Mouse (Mus musculus) intestine, embryonic 15.5 days (tissue): Measurements from ENCODE around the gene Chst8. TPM values are rescaled to one million over a fixed set of nuclear protein-coding genes. Genes with fewer than 3 reads are reported as not detected.

Experiments
- ATAC-seq: fragments of 200-750 bp; cut with Nextera tagmentation; 2 replicates; pipeline ENCODE4 v1.8.0; 2017; ENCODE audit warnings: moderate TSS enrichment, moderate library complexity
- H3K27ac ChIP-seq: fragments of 300-500 bp; sonication (generic); 2 replicates; pipeline ENCODE4 v1.5.1; 2015; ENCODE audit warnings: mild to moderate bottlenecking, inconsistent platforms
- H3K27me3 ChIP-seq: fragments of 300-500 bp; sonication (generic); replicated peaks from 2 replicates; pipeline ENCODE4 v1.6.1; 2015; ENCODE audit warnings: inconsistent platforms
- H3K36me3 ChIP-seq: fragments of 300-500 bp; sonication (generic); 2 replicates; pipeline ENCODE4 v1.6.1; 2015; ENCODE audit warnings: inconsistent platforms
- H3K4me1 ChIP-seq: fragments of 300-500 bp; sonication (generic); replicated peaks from 2 replicates; pipeline ENCODE4 v1.6.1; 2015; ENCODE audit warnings: inconsistent platforms
- H3K4me2 ChIP-seq: fragments of 300-500 bp; sonication (generic); replicated peaks from 2 replicates; pipeline ENCODE4 v1.6.1; 2015; ENCODE audit warnings: mild to moderate bottlenecking, inconsistent platforms
- H3K4me3 ChIP-seq: fragments of 300-500 bp; sonication (generic); replicated peaks from 2 replicates; pipeline ENCODE4 v1.5.1; 2015; ENCODE audit warnings: inconsistent platforms
- H3K9ac ChIP-seq: fragments of 300-500 bp; sonication (generic); 2 replicates; pipeline ENCODE4 v1.6.1; 2015; ENCODE audit warnings: inconsistent platforms
- H3K9me3 ChIP-seq: fragments of 300-500 bp; sonication (generic); 2 replicates; pipeline ENCODE4 v1.6.1; 2016; ENCODE audit warnings: inconsistent platforms
- WGBS: fragments of 180-500 bp; shearing (Covaris S2); methylation state at CpG from one replicate; pipeline ENCODE4 v1.1.7; 2015; 5-methylcytosine and 5-hydroxymethylcytosine counted together
- polyA plus RNA-seq: library from polyadenylated mRNA; unstranded; fragments of >200 nt; fragmentation: Nextera tagmentation; extraction: Ambion mirVana; gene quantifications from 2 replicates; pipeline ENCODE4 v1.2.1, GENCODE M21; 2015

Chst8 gene
- polyA plus RNA-seq, 1 experiment from 2014 or later: 3.2 TPM

DNA sequence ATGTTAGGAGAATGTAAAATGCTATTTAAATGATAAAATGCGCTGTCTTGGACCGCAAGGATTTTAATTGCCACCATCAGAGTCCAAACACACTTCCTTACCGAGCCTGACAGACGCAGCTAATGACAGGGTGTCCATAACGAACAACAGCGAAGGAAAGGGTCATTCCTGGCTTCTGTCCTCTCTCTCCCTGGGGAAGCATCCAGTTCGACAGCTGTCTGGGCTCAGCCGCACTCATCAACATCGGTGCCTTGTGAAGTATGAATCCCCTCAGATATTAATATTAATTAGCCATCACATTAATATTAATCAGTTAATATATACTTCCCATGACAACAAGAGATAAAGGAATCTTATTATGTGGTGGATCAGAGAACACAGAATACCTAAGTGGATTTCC lies 117.6 kb downstream of the Chst8 start:
- Histone ChIP-seq H3K9me3 (no peaks in the 10 kb centered on the region), H3K4me1 (no peaks in the 10 kb centered on the region), H3K4me2 (no peak overlapping the region), H3K36me3 (no peaks in the 10 kb centered on the region), H3K27ac (no peak overlapping the region), H3K4me3 (no peak overlapping the region), H3K27me3 (no peaks in the 10 kb centered on the region), H3K9ac (no peak overlapping the region)
- 66% methylated on average over 9 of the region's 9 CpGs for WGBS
- no peak for ATAC-seq

DNA sequence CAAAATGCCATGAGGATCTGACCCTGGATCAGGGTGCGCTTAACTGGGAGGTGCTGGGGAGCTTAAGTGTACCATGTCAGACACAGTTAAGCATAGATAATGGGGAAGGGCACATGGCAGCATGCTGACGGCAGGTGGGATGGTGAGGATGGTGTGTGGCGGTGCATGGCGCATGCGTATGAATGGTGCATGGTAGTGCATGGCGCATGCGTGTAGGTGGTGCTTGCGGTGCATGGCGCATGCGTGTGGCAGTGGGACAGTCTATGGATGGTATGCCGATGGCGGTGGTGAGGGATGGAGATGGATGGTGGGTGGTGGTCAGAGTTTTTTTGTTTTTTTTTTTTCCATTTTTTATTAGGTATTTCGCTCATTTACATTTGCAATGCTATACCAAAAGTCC lies 118.6 kb downstream of the Chst8 start:
- H3K4me2 ChIP-seq: no peak overlapping the region
- ATAC-seq: no peak
- WGBS: 95% methylated on average over 13 of the region's 13 CpGs
- no peak overlapping the region for H3K4me3 ChIP-seq
- H3K27me3 ChIP-seq: no peaks in the 10 kb centered on the region
- no peaks in the 10 kb centered on the region for H3K36me3 ChIP-seq
- H3K4me1 ChIP-seq: 0 out of 2 replicates have a peak, but pooled peaks cover 6% of the 10 kb centered on the region
- no peak overlapping the region for H3K9ac ChIP-seq
- no peak overlapping the region for H3K27ac ChIP-seq
- H3K9me3 ChIP-seq: no peaks in the 10 kb centered on the region

DNA sequence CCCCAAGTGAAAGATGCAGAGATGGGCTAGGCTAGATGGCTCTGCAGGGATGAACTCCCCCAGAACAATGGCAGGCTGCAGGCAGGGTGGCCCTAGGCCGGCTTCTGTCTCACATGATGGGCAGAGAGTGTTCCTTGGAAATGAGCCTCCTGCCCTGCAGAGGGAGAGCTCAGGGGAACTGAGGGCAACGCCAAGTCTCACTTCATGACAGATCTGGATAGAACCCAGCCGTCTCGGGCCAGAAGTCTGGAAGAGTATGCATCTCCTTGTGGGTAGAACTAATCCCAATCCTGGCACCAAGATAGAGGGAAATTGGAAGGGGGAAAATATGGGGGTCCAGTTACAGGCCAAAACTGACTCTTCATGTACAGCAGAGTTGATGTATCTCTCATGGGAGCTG lies 119.4 kb downstream of the Chst8 start:
- no peak overlapping the region for H3K4me2 ChIP-seq
- 69% methylated on average over 4 of the region's 4 CpGs for WGBS
- 0 out of 2 replicates have a peak, but pooled peaks cover 10% of the 10 kb centered on the region for H3K4me1 ChIP-seq
- H3K9me3 ChIP-seq: no peaks in the 10 kb centered on the region
- no peak overlapping the region for H3K4me3 ChIP-seq
- H3K27ac ChIP-seq: no peak overlapping the region
- H3K9ac ChIP-seq: no peak overlapping the region
- no peaks in the 10 kb centered on the region for H3K27me3 ChIP-seq
- ATAC-seq: no peak
- no peaks in the 10 kb centered on the region for H3K36me3 ChIP-seq

DNA sequence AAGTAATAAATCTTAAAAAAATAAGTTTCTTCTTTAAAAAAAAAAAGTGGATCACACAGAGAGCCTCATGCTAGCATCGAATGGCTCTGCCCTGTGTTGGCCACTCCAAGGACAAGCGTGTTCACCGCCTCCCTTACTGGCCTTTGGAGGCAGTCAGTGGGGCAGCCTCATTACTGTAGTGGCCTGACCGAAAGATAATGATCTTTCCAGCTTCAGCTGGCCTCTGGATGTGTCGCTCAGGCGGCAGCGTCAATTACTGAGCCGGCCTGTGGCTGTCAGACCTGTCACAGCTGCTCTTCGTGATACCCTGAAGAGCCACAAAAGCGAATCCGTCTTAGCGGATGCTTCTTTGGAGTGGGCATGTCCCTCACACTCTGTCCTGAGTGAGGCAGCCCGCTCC lies 122.4 kb downstream of the Chst8 start:
- WGBS: 70% methylated on average over 13 of the region's 13 CpGs
- Histone ChIP-seq H3K4me3 (no peak overlapping the region), H3K9me3 (no peaks in the 10 kb centered on the region), H3K27ac (no peak overlapping the region), H3K4me1 (peaks cover 11% of the 10 kb centered on the region; the same call in 1 of the 2 replicates), H3K27me3 (no peaks in the 10 kb centered on the region), H3K9ac (no peak overlapping the region), H3K36me3 (no peaks in the 10 kb centered on the region), H3K4me2 (no peak overlapping the region)
- ATAC-seq: no peak

DNA sequence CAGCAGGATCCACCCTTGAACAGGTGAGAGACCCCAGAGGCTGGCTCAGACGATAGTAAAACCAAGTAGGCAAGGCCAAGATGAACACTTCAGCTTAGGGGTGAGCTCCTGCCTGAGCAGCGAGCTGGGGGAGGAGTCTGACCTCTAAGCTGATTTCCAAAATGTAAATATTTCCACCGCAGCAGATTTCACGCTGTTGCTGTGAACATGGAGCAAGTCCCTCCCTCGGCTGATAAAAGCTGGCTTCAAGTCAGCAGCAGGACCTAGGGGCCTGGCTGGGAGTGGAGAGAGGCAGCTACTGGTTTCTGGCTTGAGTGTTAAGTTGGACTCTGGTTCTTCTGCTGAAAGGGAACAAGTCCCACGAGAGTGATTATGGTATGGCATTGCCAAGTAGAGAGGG lies 123.5 kb downstream of the Chst8 start:
- no peaks in the 10 kb centered on the region for H3K9me3 ChIP-seq
- H3K4me2 ChIP-seq: no peak overlapping the region
- 13% methylated on average over 6 of the region's 6 CpGs for WGBS
- H3K4me1 ChIP-seq: peaks cover 11% of the 10 kb centered on the region; the same call in 1 of the 2 replicates
- no peak overlapping the region for H3K27ac ChIP-seq
- no peak overlapping the region for H3K4me3 ChIP-seq
- ATAC-seq: peak; percentile 29; the same call in 1 of the 2 replicates
- no peaks in the 10 kb centered on the region for H3K36me3 ChIP-seq
- no peak overlapping the region for H3K9ac ChIP-seq
- no peaks in the 10 kb centered on the region for H3K27me3 ChIP-seq

DNA sequence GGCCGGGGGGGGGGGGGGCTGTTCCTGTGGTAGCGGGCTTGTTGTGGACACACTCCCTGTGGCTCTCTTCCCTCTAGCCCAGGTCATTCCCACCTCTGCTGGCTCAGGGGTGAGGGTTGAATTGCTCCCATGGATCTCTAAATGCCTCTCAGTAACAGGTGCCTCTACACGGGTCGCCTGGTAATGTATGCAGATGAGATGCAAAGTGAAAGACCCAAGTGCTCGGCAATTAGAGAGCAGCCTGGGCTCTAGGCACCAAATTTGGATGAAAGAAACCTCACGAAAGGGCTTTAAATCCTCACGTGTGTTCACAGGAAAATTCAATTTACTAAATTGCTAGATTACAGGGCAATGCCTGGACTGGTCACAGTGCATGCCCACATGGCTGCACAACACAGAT lies 126.7 kb downstream of the Chst8 start:
- Histone ChIP-seq H3K27me3 (0 out of 2 replicates have a peak, but pooled peaks cover 2% of the 10 kb centered on the region), H3K4me3 (no peak overlapping the region), H3K27ac (no peak overlapping the region), H3K9me3 (no peaks in the 10 kb centered on the region), H3K4me2 (no peak overlapping the region), H3K36me3 (no peaks in the 10 kb centered on the region), H3K4me1 (peaks cover 11% of the 10 kb centered on the region; the same call in 1 of the 2 replicates), H3K9ac (no peak overlapping the region)
- peak; percentile 8; the same call in 1 of the 2 replicates for ATAC-seq
- 46% methylated on average over 7 of the region's 7 CpGs for WGBS

DNA sequence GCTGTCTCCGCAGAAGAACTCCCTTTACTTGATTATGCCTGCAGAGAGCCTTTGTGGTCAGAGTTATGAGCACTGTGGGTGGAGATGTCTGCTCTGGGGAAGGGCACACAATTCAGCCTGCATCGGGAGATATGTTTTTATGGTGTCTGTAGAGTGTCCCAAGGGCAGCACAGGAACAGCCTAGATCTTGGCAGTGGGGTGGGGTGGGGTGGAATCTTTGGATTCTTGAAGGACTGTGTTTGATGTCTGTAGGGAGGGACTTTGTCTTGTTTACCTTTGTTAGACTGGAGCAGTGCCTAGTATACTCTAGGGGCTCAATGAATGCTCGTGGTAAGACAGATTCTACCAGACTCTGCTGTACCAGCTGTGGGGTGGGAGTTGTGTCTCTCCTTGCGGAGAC lies 127.3 kb downstream of the Chst8 start:
- peaks cover 11% of the 10 kb centered on the region; the same call in 1 of the 2 replicates for H3K4me1 ChIP-seq
- H3K27me3 ChIP-seq: 0 out of 2 replicates have a peak, but pooled peaks cover 2% of the 10 kb centered on the region
- H3K9ac ChIP-seq: no peak overlapping the region
- no peak overlapping the region for H3K4me2 ChIP-seq
- H3K9me3 ChIP-seq: no peaks in the 10 kb centered on the region
- H3K36me3 ChIP-seq: no peaks in the 10 kb centered on the region
- 46% methylated on average over 4 of the region's 4 CpGs for WGBS
- H3K27ac ChIP-seq: no peak overlapping the region
- no peak overlapping the region for H3K4me3 ChIP-seq
- ATAC-seq: peak; percentile 88

DNA sequence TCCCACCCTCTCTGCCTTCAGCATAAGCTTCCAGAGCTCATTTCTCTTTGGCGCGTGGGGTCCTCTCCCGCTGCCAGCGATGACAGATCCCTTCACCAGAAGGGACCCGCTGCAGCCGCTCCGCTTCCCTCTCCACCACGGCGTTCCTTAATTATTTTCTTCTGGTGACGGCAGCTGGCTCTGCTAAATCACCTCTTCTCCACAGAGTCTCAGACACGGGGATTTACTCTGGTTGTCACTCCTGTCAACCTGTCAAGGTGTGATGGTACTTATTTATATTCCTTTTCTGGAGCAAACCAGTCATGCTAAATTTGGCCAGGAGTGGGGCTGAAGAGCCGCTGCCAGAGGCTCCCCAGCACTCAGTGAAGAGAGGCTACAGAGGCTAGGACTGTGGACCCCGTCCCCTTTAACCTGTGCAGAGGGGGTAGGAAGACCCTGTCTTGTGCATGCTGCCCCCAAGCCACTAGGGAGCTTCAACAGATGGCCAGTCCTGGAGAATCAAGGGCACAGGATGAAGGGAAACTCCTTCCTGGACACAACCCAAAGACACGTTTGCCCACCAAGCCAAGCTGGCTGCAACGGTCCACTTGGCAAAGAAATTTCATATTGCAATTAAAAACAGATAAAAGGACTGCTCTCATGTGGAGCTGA lies 131.6 kb downstream of the Chst8 start:
- Histone ChIP-seq H3K36me3 (no peaks in the 10 kb centered on the region), H3K4me3 (no peak overlapping the region), H3K27me3 (peaks cover 4% of the 10 kb centered on the region), H3K9me3 (no peaks in the 10 kb centered on the region), H3K9ac (no peak overlapping the region), H3K27ac (no peak overlapping the region), H3K4me2 (no peak overlapping the region), H3K4me1 (peaks cover 8% of the 10 kb centered on the region; the same call in 1 of the 2 replicates)
- WGBS: 63% methylated on average over 15 of the region's 15 CpGs
- no peak for ATAC-seq

DNA sequence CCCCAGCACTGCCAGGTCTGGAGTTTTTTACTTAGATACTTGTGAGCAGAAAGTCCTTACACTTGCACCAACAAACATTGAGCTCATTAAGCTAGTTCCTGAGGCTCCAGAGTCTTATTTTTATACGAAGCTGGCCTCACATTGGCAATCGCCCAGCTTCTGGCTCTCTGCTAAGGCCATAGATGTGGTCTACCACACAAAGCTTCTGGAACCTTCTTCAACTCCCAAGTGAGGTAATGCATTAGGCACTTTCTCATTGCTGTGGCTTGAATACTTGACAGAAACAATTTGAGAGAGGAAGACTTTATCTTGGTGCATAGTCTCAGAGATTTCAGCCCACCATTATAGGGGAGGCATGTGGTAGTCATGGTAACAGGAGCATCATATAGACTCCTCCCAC lies 132.6 kb downstream of the Chst8 start:
- H3K4me1 ChIP-seq: peaks cover 13% of the 10 kb centered on the region; the same call in 1 of the 2 replicates
- H3K27me3 ChIP-seq: peaks cover 14% of the 10 kb centered on the region
- no peak overlapping the region for H3K4me2 ChIP-seq
- H3K9ac ChIP-seq: no peak overlapping the region
- H3K9me3 ChIP-seq: no peaks in the 10 kb centered on the region
- no peaks in the 10 kb centered on the region for H3K36me3 ChIP-seq
- H3K4me3 ChIP-seq: no peak overlapping the region
- no peak for ATAC-seq
- no peak overlapping the region for H3K27ac ChIP-seq
- WGBS: 64% methylated on average over 2 of the region's 2 CpGs

DNA sequence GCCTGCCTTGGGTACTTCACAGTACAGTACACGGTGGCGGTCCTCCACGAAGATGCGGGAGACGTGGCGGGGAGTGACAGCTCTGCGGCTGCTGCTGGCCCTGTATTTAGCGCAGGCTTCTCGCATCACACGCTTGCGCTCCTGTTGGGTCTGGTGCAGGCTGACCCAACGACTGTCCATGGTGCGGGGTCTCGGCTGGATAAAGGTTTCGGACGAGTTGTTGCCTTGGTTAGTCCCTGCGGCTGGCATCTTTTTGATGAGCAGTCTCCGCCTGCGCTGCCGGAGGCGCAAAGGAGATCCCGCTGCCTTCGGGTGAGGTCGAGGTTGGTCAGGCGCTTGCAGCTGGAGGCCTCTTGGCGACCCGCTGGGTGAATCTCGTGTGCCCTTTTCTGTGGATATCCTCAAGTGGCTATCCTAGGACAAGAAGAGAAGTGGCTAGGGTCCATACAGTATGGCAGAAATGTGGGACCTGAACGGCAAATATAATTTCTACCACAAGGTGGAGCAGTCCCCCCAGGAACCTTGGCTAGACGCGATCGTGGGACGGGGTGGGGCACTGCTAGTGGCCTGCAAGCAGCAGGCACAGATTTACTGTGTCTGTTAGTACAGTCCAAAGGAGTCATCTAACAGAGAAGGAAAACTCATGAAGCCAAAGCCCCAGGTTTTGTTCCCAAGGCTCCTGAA lies 136.5 kb downstream of the Chst8 start:
- 9% methylated on average over 33 of the region's 33 CpGs for WGBS
- Histone ChIP-seq H3K4me3 (peak overlapping the region; percentile 3; the same call in 1 of the 2 replicates), H3K9me3 (no peaks in the 10 kb centered on the region), H3K9ac (no peak overlapping the region), H3K27me3 (peaks cover 35% of the 10 kb centered on the region), H3K4me2 (peak overlapping the region; percentile 47), H3K4me1 (peaks cover 17% of the 10 kb centered on the region; the same call in 1 of the 2 replicates), H3K27ac (no peak overlapping the region), H3K36me3 (no peaks in the 10 kb centered on the region)
- peak; percentile 69 for ATAC-seq

DNA sequence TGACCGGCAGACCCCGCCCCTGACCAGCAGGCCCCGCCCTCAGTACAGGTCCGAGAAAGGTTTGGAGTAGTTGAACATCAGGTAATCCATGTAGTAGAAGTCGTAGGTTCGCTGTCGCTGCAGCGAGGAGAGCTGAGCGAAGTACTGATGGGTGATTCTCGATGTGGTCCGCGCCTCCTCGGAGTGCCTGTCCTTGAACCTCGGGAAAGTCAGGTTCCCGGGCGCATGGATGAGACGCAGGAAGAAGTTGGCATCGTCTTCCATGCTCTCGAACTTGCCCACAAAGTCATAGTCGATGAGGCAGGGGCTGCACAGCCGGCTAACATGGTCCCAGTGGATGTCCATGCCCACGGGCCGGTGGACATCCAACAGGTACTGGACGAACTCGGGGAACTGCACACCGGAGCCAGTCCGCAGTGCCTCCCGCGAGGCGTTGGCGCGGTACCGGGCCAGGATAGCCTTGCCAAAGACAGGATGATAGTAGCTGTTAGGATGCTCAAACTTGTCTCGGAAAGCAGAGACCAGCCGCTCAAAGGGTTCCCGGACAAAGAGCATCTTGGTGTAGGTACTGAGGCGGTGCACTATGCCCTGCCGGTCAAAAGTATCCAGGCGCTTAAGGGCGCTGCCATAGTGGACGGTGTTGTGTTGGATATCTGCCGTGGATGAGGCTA lies 137.3 kb downstream of the Chst8 start:
- no peak overlapping the region for H3K27ac ChIP-seq
- no peaks in the 10 kb centered on the region for H3K9me3 ChIP-seq
- peaks cover 17% of the 10 kb centered on the region; the same call in 1 of the 2 replicates for H3K4me1 ChIP-seq
- 17% methylated on average over 42 of the region's 42 CpGs for WGBS
- H3K27me3 ChIP-seq: peaks cover 35% of the 10 kb centered on the region
- H3K4me3 ChIP-seq: peak overlapping the region; percentile 3; the same call in 1 of the 2 replicates
- H3K9ac ChIP-seq: no peak overlapping the region
- H3K36me3 ChIP-seq: no peaks in the 10 kb centered on the region
- ATAC-seq: peak; percentile 15; the same call in 1 of the 2 replicates
- H3K4me2 ChIP-seq: peak overlapping the region; percentile 47

DNA sequence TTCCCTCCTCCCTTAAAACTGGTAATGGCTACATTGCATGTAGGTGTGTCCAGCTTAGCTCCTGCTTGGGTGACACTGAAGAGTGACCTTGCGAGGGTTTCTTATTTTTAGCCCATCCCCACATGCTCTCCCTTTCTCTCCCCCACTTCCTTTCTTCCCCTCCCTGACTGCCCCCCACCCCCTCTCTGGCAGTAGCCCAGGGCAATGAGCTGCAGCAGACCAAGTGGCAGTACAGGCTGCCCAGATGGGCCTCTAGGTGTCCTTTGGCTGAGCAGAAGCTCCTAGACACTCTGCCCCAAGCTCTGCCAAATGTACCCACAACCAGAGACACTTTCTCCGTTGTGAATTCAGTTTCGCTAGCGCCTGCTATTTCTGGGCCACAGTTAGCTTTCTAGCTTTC lies 139.6 kb downstream of the Chst8 start:
- Histone ChIP-seq H3K9me3 (no peaks in the 10 kb centered on the region), H3K4me3 (no peak overlapping the region), H3K36me3 (no peaks in the 10 kb centered on the region), H3K27ac (no peak overlapping the region), H3K4me2 (no peak overlapping the region), H3K27me3 (peaks cover 35% of the 10 kb centered on the region), H3K9ac (no peak overlapping the region), H3K4me1 (peaks cover 17% of the 10 kb centered on the region; the same call in 1 of the 2 replicates)
- 73% methylated on average over 4 of the region's 4 CpGs for WGBS
- ATAC-seq: no peak
